Mouse (Mus musculus): ENCODE results near the gene Lnx1.

GRCm38 (mm10) chr5:74603306-74603705 is 99.4 kb downstream of the Lnx1 start:
- TF ChIP-seq POLR2A (IDR thresholded peaks at IDR 0.05; ENCODE audit: insufficient read depth, low read length) (no peak), CTCF (IDR thresholded peaks at IDR 0.05; ENCODE audit: low read depth, low read length) (no peak), EP300 (IDR thresholded peaks at IDR 0.05; ENCODE audit: insufficient read depth, low read depth, low read length) (no peak)

Data from ES-Bruce4 (cell line).